Mouse (Mus musculus) activated CD4-positive, CD25-positive, alpha-beta regulatory T cell, adult 4 months (primary cell): ENCODE data around the gene Pitpnm2. TPM values are rescaled to one million over a fixed set of nuclear protein-coding genes. Genes with fewer than 3 reads are reported as not detected.

Source experiments
- ATAC-seq: one replicate; pipeline ENCODE4 v1.8.0; 2017
- polyA plus RNA-seq, 2 experiments: library from polyadenylated mRNA; unstranded; fragments of 100-300 nt; shearing (Covaris generic); gene quantifications; one replicate each; pipeline ENCODE4 v1.2.1; 2017

Pitpnm2 gene
- polyA plus RNA-seq, 2 experiments from 2014 or later = 10.6 to 11.3 TPM

DNA sequence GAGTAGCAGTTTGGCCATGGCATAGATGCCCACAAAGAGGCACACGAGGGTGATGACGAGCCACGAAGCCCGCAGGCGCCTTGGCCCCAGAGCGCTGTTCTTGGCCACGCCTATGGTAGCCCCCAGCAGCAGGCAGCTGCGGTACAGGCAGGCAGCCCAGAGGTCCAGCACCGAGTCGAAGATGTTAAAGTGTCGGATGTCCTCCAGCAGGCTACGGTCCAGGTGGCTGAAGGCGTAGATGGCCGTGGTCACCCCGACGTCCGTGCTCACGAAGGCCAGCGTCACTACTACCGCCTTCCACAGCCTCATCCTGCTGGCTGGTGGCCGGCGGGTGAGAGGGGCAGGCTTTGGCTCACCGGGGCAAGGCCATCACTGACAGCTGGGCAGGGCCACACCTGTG lies 159.7 kb downstream of the Pitpnm2 start:
- ATAC-seq = no peak

DNA sequence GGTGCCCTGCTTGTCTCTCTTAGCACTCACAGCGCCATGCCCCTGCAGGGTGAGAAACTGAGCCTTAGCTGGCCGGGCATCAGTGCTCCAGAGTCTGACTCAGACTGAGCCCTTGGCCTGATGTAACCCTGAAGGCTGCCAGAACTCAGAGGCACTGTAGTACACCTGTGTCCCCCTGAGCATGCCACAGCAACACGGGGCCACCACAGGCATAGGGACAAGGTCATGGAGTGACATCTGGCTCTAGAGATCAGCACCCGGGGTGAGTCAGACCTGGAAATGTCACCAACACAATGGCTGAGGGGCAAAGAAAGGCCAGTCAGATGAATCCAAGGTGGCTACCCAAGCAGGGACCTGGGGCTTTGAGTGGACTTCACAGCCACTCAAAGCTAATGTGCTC lies 162.7 kb downstream of the Pitpnm2 start:
- ATAC-seq = no peak

DNA sequence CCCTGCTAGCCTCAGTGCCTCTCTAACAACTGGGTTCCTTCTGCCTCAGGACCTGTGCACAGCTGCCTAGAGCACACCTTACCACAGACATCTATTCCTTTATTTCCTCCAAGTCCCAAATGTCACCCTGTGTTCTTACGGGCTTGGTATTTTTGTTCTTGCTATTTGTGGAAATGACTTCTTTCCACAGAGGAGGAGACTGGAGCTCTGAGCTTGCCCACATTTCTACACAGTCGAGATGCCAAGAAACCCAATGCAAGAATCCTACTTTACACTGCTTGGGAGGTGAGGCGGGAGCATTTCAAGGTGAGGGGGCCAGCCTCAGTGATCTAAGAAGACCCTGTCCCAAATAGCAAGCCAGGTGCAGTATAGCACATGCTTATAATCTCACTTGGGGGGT lies 164.0 kb downstream of the Pitpnm2 start:
- ATAC-seq = no peak

DNA sequence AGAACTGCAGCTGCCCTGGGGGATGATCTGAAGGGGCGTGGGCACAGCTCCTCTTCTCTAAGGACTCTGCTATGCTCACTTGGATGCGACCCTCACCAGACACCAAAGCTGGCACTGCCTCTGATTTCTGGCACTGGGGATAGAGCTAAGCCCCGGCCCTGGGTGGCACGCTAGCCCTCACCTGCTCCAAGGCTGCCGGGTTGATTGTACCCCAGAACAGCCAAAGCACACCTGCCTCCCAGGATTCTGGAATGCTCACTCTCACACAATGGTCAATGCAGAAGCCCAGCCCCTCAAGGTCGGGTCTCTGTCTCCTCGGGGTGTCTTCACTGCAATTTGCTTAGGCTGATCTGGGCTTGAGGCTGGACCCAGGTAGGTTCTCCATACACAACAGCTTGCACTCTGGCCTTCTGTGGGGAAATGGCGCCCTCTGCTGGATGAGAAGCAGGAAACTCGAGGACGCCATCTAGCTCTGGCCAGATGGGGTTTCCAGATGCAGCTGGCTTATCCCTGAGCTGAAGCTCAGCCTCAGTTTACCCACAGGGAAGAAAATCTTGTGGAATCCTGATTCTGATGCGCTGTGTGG lies 164.9 kb downstream of the Pitpnm2 start:
- no peak for ATAC-seq

DNA sequence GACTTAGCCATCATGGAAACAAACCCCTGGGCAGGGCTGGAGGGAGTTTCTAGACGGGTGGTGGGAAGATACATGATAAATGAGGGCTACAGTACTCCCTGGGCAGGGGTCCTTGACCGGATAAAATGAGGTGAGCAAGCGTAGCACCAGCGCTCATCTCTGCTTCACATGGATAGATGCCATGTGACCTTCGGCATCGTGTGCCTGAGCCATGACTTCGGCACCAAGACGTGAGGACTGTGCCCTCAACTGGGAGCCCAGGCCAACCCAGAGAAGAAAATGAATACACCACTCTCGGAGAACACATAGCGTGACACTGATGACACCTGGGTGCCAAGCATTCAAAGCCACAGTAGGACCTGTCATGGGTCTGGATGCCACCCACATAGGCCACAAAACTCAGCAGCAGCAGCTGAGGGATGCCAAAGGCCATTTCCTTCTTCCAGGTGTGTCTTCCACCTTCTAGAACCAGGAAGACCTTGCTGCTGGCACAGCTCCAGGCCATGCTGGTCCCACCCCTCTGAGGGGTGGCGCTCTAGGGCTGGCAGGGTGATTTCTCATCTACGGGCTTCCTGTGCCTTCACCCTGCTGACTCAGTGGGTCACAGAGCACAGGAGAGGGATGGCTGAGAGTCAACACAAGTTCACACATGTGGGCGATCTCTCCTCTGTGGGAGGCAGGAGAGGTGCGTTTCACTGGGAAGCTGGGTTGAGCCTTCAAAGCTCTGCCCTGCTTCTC lies 165.5 kb downstream of the Pitpnm2 start:
- peak; percentile 72 for ATAC-seq

DNA sequence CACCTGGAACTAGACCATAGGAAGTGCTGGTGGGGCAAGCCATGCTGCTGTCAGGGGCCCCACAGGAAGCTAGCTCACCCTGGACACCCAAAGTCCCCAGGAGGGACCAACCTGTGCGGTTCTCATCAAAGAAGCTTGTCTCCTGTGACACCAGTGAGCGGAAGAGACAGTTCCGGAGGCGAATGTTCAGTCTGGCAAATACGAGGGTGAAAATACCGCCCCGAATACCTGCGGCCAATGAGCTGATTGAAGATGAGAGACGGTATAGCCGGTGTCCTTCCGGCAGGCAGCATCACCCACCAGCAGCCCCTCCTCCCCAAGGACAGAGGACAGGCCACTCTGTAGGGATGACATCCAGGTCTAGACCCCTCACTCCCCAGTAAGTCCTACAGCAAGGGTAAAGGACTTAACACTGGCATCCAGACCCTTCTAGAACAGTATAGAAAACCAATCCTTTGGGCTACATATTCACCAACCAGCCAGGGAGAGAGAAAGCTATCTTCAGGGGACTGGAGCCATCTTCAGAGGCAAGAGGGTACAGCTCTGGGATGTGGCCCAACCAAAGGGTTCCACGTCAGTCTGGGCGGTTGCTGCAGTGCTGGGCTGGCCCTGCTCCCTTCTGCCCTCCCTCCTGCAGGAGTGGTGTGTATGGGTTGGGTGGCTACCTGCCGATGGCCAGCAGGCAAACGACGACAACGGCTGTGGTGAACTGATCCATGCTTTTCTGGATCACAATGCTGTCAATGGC lies 166.4 kb downstream of the Pitpnm2 start:
- peak; percentile 17 for ATAC-seq

DNA sequence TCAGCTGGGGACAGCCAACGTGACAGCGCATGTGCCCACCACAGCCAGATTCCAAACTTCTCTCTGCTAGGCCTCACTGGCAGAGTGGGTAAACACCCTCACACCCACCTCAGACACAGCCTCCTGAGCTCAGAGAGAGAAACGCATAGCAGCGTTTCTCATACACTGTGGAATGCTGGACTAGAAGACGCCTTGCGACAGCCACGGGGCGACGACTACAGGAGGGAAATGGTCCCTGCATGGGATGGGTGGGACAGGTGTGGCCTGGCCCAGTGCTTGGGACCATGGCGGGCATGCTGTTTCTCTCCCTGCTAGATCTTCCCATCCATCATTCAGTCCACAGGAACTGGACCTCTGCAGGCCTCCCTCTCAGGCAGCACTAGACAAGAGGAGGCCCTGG lies 167.1 kb downstream of the Pitpnm2 start:
- ATAC-seq = no peak

DNA sequence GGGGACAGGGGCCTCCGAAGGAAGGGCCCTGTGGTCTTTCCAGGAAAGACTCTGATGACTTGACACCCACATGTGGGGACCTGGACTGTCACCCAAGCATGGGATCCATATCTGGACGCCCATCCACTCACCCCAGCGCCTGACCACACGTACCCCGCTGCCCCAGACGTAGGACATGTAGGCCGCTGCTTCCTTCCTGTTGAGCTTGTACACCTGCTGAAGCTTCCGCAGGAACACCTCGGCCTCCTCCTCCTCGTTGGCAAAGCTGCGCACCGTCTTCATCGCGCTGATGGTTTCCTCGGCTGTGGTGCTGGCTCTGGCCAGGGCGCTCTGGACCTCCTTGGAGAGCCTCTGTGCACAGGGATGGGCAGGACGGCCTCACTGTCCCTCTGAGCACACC lies 169.7 kb downstream of the Pitpnm2 start:
- no peak for ATAC-seq

DNA sequence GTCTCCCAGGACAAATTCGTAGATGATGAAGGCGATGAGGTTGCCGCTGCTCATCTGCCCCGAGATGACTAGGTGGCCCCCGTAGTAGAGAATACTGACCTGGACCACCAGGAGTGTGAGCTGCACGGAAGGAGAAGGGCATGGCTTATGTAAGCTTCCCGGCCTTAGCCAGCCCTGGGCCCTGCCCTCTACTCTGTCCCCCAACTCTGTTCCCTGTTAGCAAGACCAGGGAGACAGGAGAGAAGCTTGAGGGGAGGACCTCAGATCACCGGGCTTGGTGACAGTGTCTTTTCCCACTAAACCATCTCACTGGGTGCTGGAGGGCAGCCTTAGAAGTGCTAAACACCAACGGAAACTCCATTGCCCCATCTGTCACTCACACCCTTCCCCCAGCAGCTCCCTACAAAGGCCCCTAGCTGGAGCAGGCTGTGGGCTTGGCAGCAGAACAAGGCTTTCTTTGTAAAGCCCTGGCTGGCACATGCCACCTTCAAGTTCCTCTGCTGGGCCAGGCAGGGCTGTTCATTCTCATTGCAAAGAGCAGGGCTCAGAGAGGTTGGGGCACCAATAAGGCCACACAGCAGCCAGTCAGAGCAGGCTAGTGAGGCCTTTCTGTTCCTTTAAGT lies 170.7 kb downstream of the Pitpnm2 start:
- no peak for ATAC-seq

DNA sequence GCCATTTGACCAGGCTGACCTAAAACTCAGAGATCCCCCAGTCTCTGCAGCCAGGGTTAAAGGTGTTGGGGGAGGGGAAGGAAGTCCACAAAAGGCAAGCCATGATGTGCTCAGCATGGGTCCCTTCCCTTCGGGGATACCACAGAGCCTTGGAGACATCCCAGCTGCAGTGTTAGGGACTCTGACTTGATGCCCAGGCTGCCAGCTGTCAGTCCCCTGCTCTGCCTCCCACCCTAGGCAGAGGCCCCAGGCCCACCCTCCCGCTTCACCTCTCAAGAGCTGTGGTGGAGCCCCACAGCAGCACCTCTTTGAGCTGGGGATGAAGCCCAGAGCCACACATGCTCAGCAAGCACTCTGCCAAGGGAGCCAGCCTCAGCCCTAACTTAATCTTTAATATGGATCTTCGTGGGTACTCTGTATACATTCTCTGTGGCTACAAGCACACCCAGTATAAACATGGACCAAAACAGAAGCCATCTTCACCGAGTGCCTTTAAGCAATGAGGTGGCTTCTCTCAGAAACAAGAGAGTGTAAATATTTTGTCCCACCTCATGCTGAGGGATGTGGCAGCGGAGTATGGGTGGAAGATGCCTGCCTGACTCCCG lies 171.6 kb downstream of the Pitpnm2 start:
- ATAC-seq = no peak

DNA sequence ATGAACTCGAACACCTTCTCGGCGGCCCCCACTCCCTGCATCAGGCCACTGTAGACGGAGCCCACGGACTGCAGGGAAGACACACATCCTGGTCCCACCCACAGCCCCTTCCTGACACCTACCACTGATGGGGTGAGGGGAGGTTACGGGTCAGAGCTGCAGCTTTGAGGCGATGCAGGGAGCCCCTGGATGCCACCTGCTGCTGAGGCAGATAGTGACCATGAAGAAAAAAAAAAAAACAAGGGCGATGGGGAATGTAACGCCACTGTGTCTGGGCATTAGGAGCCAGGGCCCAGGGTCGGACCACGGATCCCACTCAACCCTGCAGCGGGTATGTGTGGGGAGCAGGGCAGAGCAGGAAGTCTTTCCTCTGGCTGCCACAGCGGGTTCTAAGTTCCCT lies 172.3 kb downstream of the Pitpnm2 start:
- no peak for ATAC-seq

DNA sequence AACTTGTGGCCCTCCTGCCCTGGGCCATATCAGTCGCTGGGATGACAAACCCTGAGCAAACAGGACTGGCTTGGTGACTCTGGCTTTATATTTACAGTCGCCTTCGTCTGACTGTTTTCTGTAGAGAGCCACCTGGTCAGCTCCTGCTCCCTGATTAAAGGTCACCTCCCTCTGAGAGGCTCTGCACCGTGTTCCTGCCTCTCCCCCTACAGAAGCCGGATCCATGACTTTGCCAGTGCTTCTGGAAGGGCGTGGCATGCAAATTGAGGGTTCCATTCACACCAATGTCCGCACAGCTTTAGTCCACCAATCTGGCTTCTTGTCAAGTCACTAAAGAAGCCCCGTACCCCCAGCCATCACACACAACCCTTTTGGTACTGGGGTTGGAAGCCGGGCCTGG lies 173.0 kb downstream of the Pitpnm2 start:
- ATAC-seq = no peak

DNA sequence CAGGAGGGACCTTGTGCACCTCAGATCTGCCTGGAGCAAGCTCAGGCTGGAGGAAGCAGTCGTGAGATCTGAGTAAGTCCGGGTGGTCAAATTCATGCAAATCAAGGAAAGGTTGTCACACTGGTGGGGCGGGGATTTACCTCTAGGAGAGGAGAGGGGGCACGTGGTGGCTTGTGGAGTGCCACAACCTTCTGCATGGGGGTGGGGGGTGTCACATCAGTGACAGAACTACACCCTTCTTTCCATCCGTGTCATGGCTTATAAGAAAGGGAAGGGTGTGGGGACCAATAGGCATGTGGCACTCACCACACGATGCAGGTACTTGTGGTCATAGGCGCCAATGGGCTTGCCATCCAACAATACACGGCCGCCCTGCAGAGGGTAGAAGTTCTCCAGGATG lies 173.8 kb downstream of the Pitpnm2 start:
- ATAC-seq = peak; percentile 11

DNA sequence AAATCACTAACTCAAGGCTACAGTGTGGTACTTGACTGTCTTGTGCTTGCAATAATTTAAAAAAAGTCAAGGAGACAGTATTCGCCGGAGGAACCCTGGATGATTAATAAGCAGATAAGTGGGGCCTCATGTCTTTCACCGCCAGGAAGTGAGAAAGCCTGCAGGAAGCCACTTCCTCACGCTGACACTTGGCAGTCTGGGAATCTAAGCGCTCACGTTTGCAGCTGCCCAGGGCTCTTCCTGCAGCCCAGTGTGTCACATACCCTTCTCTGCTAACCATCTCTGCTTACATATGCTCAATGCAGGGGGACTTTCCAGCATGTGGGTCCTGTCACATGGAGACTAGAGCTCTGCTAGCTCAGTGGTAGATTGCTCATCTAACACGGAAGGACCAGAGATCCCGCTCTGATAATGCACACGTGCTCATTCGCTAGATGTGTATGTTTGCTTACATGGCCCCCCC lies 174.7 kb downstream of the Pitpnm2 start:
- peak; percentile 88 for ATAC-seq

DNA sequence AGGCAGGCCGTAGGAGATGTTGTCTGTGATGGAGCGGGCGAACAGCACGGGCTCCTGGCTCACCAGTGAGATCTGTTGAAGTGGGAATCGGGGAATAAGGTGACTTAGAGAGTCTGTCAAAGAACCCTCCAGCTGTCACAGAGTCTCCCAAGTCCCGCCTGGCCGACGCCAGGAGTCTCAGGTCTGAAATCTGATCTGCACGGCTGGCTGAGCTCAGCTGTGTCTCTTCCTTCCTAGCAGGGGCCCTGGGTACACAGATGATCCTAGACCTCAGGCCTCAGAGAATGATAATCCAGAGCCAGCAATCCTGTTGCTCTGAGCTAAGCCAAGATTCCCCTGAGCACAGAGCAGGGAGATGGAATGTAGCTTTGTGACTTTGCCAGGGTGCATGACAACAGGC lies 175.9 kb downstream of the Pitpnm2 start:
- no peak for ATAC-seq

DNA sequence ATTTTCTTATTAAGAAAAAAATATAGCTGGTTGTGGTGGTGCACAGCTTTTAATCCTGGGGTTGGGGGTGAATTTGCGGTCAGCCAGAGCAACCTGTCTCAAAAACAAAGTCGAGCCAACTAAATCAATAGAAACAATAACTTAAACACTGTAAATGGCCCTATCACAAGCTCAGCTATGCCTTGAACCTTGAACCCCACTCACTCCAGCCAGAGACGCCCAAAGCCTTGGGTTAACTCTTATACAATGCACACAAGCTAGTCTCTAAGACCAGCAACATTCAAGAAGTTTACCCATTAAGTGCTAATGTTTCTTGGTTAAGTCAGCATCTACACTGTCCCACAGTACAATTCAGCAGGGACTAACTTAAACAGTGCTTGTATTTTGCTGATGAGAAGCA lies 179.9 kb downstream of the Pitpnm2 start:
- no peak for ATAC-seq

Other genes starting within 250 kb of the Pitpnm2 start
- gene Vps37b, start 217.5 kb downstream of the Pitpnm2 start, polyA plus RNA-seq = 10 to 100 TPM; 17.6 to 22.8 TPM
- gene Abcb9, start 154.0 kb downstream of the Pitpnm2 start, polyA plus RNA-seq = 10 to 100 TPM; 12.0 to 23.4 TPM
- gene Ogfod2, start 137.5 kb downstream of the Pitpnm2 start, polyA plus RNA-seq = 10 to 100 TPM; 16.3 to 21.2 TPM
- gene Arl6ip4, start 133.7 kb downstream of the Pitpnm2 start, polyA plus RNA-seq = 10 to 100 TPM; 59.1 to 76.7 TPM
- gene Mphosph9, start 78.2 kb upstream of the Pitpnm2 start, polyA plus RNA-seq = 10 to 100 TPM; 14.2 to 15.3 TPM
- 10 to 100 TPM; 11.0 to 18.3 TPM for gene 2810006K23Rik, start 78.3 kb upstream of the Pitpnm2 start, polyA plus RNA-seq
- gene Cdk2ap1, start 113.3 kb upstream of the Pitpnm2 start, polyA plus RNA-seq = 10 to 100 TPM; 18.4 to 20.1 TPM
- 100 to 1,000 TPM; 135 to 152 TPM for gene Sbno1, start 176.2 kb upstream of the Pitpnm2 start, polyA plus RNA-seq
- gene Kmt5a, start 190.2 kb upstream of the Pitpnm2 start, polyA plus RNA-seq = 10 to 100 TPM; 23.4 to 26.8 TPM
- gene Rilpl2, start 228.6 kb upstream of the Pitpnm2 start, polyA plus RNA-seq = 10 to 100 TPM; 69.3 to 73.3 TPM
- 10 to 100 TPM in 1 of 2 experiments, 1 to 10 TPM in 1; 5.0 to 12.3 TPM for gene Snrnp35, start 233.4 kb upstream of the Pitpnm2 start, polyA plus RNA-seq